Mouse (Mus musculus): ENCODE measurements around the gene Azi2. TPM values are rescaled to one million over a fixed set of nuclear protein-coding genes. Genes with fewer than 3 reads are reported as not detected.

Gene Azi2
- polyA plus RNA-seq, 1 experiment from 2014 or later: 58.4 TPM

- Histone ChIP-seq H3K4me1 (ENCODE audit: insufficient read depth, low read depth, low read length) (no peaks in the 10 kb centered on the region), H3K9ac (replicated peaks; ENCODE audit: low read depth) (no peak overlapping the region), H3K4me3 (ENCODE audit: low read depth, low read length) (no peak overlapping the region), H3K27me3 (replicated peaks; ENCODE audit: insufficient read depth, low read length) (no peaks in the 10 kb centered on the region), H3K27ac (ENCODE audit: low read length) (no peak overlapping the region), H3K9me3 (ENCODE audit: low read length) (no peaks in the 10 kb centered on the region), H3K4me2 (replicated peaks; ENCODE audit: low read depth, low read length) (no peak overlapping the region), H3K36me3 (ENCODE audit: insufficient read depth, low read length) (no peaks in the 10 kb centered on the region)
- ATAC-seq: no peak
- no peak for DNase-seq (ENCODE audit: low spot score)
- WGBS: 63% methylated on average over 2 of the region's 2 CpGs
- TF ChIP-seq CTCF (IDR thresholded peaks at IDR 0.05): no peak
Measured at GRCm38 (mm10) chr9:118024966-118025365, 15.3 kb upstream of the Azi2 start.

- no peak for ATAC-seq
- H3K27ac ChIP-seq (ENCODE audit: low read length): no peak overlapping the region
- no peaks in the 10 kb centered on the region for H3K9me3 ChIP-seq (ENCODE audit: low read length)
- no peak overlapping the region for H3K4me2 ChIP-seq (replicated peaks; ENCODE audit: low read depth, low read length)
- H3K9ac ChIP-seq (replicated peaks; ENCODE audit: low read depth): no peak overlapping the region
- no peaks in the 10 kb centered on the region for H3K27me3 ChIP-seq (replicated peaks; ENCODE audit: insufficient read depth, low read length)
- TF ChIP-seq CTCF (IDR thresholded peaks at IDR 0.05): no peak
- no peaks in the 10 kb centered on the region for H3K36me3 ChIP-seq (ENCODE audit: insufficient read depth, low read length)
- H3K4me3 ChIP-seq (ENCODE audit: low read depth, low read length): no peak overlapping the region
- WGBS: 36% methylated on average over 4 of the region's 4 CpGs
- no peaks in the 10 kb centered on the region for H3K4me1 ChIP-seq (ENCODE audit: insufficient read depth, low read depth, low read length)
- DNase-seq (ENCODE audit: low spot score): no peak
Measured at GRCm38 (mm10) chr9:118029490-118029889, 10.8 kb upstream of the Azi2 start.

- Histone ChIP-seq H3K36me3 (ENCODE audit: insufficient read depth, low read length) (no peaks in the 10 kb centered on the region), H3K4me1 (ENCODE audit: insufficient read depth, low read depth, low read length) (no peaks in the 10 kb centered on the region), H3K4me3 (ENCODE audit: low read depth, low read length) (no peak overlapping the region), H3K9ac (replicated peaks; ENCODE audit: low read depth) (no peak overlapping the region), H3K4me2 (replicated peaks; ENCODE audit: low read depth, low read length) (no peak overlapping the region), H3K27me3 (replicated peaks; ENCODE audit: insufficient read depth, low read length) (no peaks in the 10 kb centered on the region), H3K9me3 (ENCODE audit: low read length) (no peaks in the 10 kb centered on the region), H3K27ac (ENCODE audit: low read length) (no peak overlapping the region)
- 47% methylated on average over 1 of the region's 1 CpGs for WGBS
- TF ChIP-seq CTCF (IDR thresholded peaks at IDR 0.05): no peak
- no peak for TF ChIP-seq EP300 (IDR thresholded peaks at IDR 0.05)
- ATAC-seq: no peak
- no peak for DNase-seq (ENCODE audit: low spot score)
Measured at GRCm38 (mm10) chr9:118030252-118030651, 10.0 kb upstream of the Azi2 start.

GRCm38 (mm10) chr9:118031694-118032093, 8.6 kb upstream of the Azi2 start:
- Histone ChIP-seq H3K4me2 (replicated peaks; ENCODE audit: low read depth, low read length) (no peak overlapping the region), H3K9me3 (ENCODE audit: low read length) (no peaks in the 10 kb centered on the region), H3K27ac (ENCODE audit: low read length) (no peak overlapping the region), H3K27me3 (replicated peaks; ENCODE audit: insufficient read depth, low read length) (no peaks in the 10 kb centered on the region), H3K4me3 (ENCODE audit: low read depth, low read length) (no peak overlapping the region), H3K4me1 (ENCODE audit: insufficient read depth, low read depth, low read length) (no peaks in the 10 kb centered on the region), H3K36me3 (ENCODE audit: insufficient read depth, low read length) (no peaks in the 10 kb centered on the region), H3K9ac (replicated peaks; ENCODE audit: low read depth) (no peak overlapping the region)
- ATAC-seq: no peak
- TF ChIP-seq CTCF (IDR thresholded peaks at IDR 0.05) (no peak), EP300 (IDR thresholded peaks at IDR 0.05) (no peak)
- WGBS: 41% methylated on average over 2 of the region's 2 CpGs
- DNase-seq (ENCODE audit: low spot score): peak; percentile 21

- H3K4me2 ChIP-seq (replicated peaks; ENCODE audit: low read depth, low read length): no peak overlapping the region
- H3K4me3 ChIP-seq (ENCODE audit: low read depth, low read length): no peak overlapping the region
- H3K9me3 ChIP-seq (ENCODE audit: low read length): no peaks in the 10 kb centered on the region
- no peak overlapping the region for H3K9ac ChIP-seq (replicated peaks; ENCODE audit: low read depth)
- no peaks in the 10 kb centered on the region for H3K4me1 ChIP-seq (ENCODE audit: insufficient read depth, low read depth, low read length)
- TF ChIP-seq EP300 (IDR thresholded peaks at IDR 0.05): no peak
- TF ChIP-seq CTCF (IDR thresholded peaks at IDR 0.05): no peak
- DNase-seq (ENCODE audit: low spot score) (no peak), ATAC-seq (no peak)
- no peaks in the 10 kb centered on the region for H3K36me3 ChIP-seq (ENCODE audit: insufficient read depth, low read length)
- no peak overlapping the region for H3K27ac ChIP-seq (ENCODE audit: low read length)
- 74% methylated on average over 3 of the region's 3 CpGs for WGBS
- H3K27me3 ChIP-seq (replicated peaks; ENCODE audit: insufficient read depth, low read length): no peaks in the 10 kb centered on the region
Measured at GRCm38 (mm10) chr9:118034990-118035389, 5.3 kb upstream of the Azi2 start.

GRCm38 (mm10) chr9:118041022-118041400, 712 bp downstream of the Azi2 start:
- Histone ChIP-seq H3K4me3 (ENCODE audit: low read depth, low read length) (peak overlapping the region; percentile 96), H3K27me3 (replicated peaks; ENCODE audit: insufficient read depth, low read length) (no peaks in the 10 kb centered on the region), H3K27ac (ENCODE audit: low read length) (peak overlapping the region; percentile 99), H3K36me3 (ENCODE audit: insufficient read depth, low read length) (no peaks in the 10 kb centered on the region), H3K4me2 (replicated peaks; ENCODE audit: low read depth, low read length) (peak overlapping the region; percentile 64), H3K9me3 (ENCODE audit: low read length) (no peaks in the 10 kb centered on the region), H3K9ac (replicated peaks; ENCODE audit: low read depth) (peak overlapping the region; percentile 88), H3K4me1 (ENCODE audit: insufficient read depth, low read depth, low read length) (peaks cover 6% of the 10 kb centered on the region; the same call in 1 of the 2 replicates)
- WGBS: 1% methylated on average over 20 of the region's 21 CpGs
- ATAC-seq: no peak
- TF ChIP-seq EP300 (IDR thresholded peaks at IDR 0.05): no peak
- TF ChIP-seq CTCF (IDR thresholded peaks at IDR 0.05): no peak
- peak; percentile 76 for DNase-seq (ENCODE audit: low spot score)

- H3K9me3 ChIP-seq (ENCODE audit: low read length): no peaks in the 10 kb centered on the region
- WGBS: 17% methylated on average over 5 of the region's 5 CpGs
- H3K4me1 ChIP-seq (ENCODE audit: insufficient read depth, low read depth, low read length): peaks cover 6% of the 10 kb centered on the region; the same call in 1 of the 2 replicates
- H3K27me3 ChIP-seq (replicated peaks; ENCODE audit: insufficient read depth, low read length): no peaks in the 10 kb centered on the region
- no peak for TF ChIP-seq EP300 (IDR thresholded peaks at IDR 0.05)
- no peak for TF ChIP-seq CTCF (IDR thresholded peaks at IDR 0.05)
- ATAC-seq (no peak), DNase-seq (ENCODE audit: low spot score) (peak; percentile 28)
- H3K9ac ChIP-seq (replicated peaks; ENCODE audit: low read depth): peak overlapping the region; percentile 88
- H3K4me3 ChIP-seq (ENCODE audit: low read depth, low read length): peak overlapping the region; percentile 96
- peak overlapping the region; percentile 99; the same call in 1 of the 2 replicates for H3K27ac ChIP-seq (ENCODE audit: low read length)
- H3K36me3 ChIP-seq (ENCODE audit: insufficient read depth, low read length): no peaks in the 10 kb centered on the region
- peak overlapping the region; percentile 64 for H3K4me2 ChIP-seq (replicated peaks; ENCODE audit: low read depth, low read length)
Measured at GRCm38 (mm10) chr9:118041646-118042045, 1.3 kb downstream of the Azi2 start.
